Mouse (Mus musculus): Measurements from ENCODE around the gene Lrba. TPM values are rescaled to one million over a fixed set of nuclear protein-coding genes. Genes with fewer than 3 reads are reported as not detected.

Gene Lrba
- polyA plus RNA-seq, 1 experiment from 2014 or later: 1.8 TPM

DNA sequence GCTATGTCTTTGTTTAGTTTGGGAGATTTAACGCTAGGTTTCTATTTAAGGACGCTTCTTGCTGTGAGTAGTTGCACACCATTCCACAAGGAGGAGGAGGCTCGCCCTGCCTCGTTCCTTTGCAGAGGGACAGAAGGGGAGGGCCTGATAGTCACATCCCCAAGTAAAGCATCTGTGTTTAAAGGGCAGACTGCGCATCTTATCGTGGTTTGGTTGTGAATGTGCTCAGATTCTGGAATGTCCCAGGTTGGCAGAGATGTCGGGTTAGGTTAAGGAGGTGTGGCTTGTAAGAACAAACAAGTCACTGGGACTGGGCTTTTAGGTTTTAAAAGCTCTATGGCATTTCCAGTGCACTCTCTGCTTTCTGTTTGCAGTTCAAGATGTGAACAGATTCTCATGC is 464.8 kb downstream of the Lrba start:
- Histone ChIP-seq H3K4me1 (replicated peaks) (peaks cover 9% of the 10 kb centered on the region), H3K9ac (no peak overlapping the region), H3K27ac (no peak overlapping the region), H3K36me3 (no peaks in the 10 kb centered on the region), H3K4me3 (no peak overlapping the region), H3K9me3 (replicated peaks) (no peaks in the 10 kb centered on the region), H3K27me3 (peaks cover 27% of the 10 kb centered on the region), H3K4me2 (peak overlapping the region; percentile 20; the same call in 1 of the 2 replicates)
- ATAC-seq (replicated peaks; ENCODE audit: insufficient number of reproducible peaks, insufficient read depth, low FRiP score, low read depth): no peak
- WGBS: 15% methylated on average over 7 of the region's 7 CpGs

DNA sequence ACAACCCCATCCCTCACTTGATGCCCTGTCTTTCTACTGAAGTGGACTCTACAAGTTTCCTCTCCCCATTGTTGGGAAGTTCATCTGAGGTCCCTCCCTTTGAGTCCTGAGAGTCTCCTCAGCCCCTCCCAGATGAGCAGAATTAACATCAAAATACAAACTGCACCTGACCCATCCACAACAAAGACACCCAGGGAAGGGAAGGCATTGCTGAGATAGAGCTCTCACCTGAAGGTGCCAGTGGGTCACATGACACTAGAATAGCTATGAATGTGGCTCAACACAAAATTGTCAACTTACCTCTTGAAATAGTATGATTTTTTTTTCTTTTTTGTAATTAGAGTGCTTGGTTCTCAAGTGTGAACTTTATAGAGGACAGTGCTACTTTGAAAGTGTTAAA is 468.3 kb downstream of the Lrba start:
- H3K36me3 ChIP-seq: no peaks in the 10 kb centered on the region
- no peak overlapping the region for H3K4me2 ChIP-seq
- H3K9me3 ChIP-seq (replicated peaks): no peaks in the 10 kb centered on the region
- peaks cover 5% of the 10 kb centered on the region for H3K4me1 ChIP-seq (replicated peaks)
- no peak overlapping the region for H3K9ac ChIP-seq
- H3K27ac ChIP-seq: no peak overlapping the region
- no peak overlapping the region for H3K4me3 ChIP-seq
- no peak for ATAC-seq (replicated peaks; ENCODE audit: insufficient number of reproducible peaks, insufficient read depth, low FRiP score, low read depth)
- H3K27me3 ChIP-seq: peaks cover 11% of the 10 kb centered on the region

DNA sequence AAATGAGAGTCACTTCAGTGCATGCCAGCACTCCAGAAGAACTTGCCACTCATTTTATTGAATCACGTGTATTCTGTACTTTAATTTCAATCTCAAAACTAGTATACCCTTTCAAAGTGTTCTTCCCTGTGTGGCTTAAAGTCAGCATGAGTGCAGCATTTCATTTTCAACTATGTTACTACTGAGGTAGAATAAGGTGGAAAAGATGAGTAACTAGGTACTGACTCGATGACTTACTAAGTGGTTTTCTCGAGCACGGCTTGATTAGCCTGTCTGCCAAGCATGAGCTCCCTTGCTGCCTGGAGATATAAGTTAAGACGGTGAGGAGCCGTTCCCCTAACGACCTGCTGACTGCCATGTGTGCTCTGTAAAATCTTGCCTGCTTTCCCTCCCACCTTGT is 469.1 kb downstream of the Lrba start:
- Histone ChIP-seq H3K36me3 (no peaks in the 10 kb centered on the region), H3K4me2 (no peak overlapping the region), H3K4me3 (no peak overlapping the region), H3K9me3 (replicated peaks) (no peaks in the 10 kb centered on the region), H3K9ac (no peak overlapping the region), H3K4me1 (replicated peaks) (peaks cover 3% of the 10 kb centered on the region), H3K27me3 (peaks cover 11% of the 10 kb centered on the region), H3K27ac (no peak overlapping the region)
- 62% methylated on average over 7 of the region's 7 CpGs for WGBS
- no peak for ATAC-seq (replicated peaks; ENCODE audit: insufficient number of reproducible peaks, insufficient read depth, low FRiP score, low read depth)

DNA sequence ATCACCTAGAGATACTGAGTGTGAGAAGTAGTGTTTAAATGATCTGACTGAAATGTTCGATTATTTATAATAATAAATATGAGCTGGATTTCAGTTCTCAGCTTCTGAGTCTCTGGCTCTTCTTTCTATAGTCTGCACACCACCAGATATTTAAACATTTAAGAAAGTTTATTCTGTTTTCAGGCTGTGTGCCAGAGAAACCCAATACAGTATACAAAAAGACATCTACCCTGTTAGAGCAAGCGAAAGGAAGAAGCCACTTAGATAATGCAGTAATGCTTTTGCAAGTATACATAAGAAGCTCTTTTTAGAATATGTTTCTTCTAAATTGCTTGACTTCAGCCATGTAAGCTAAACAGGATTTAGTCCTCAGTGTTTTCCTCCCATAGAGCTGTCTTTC is 474.5 kb downstream of the Lrba start:
- H3K9ac ChIP-seq: no peak overlapping the region
- H3K4me3 ChIP-seq: no peak overlapping the region
- ATAC-seq (replicated peaks; ENCODE audit: insufficient number of reproducible peaks, insufficient read depth, low FRiP score, low read depth): no peak
- no peak overlapping the region for H3K27ac ChIP-seq
- H3K27me3 ChIP-seq: no peaks in the 10 kb centered on the region
- WGBS: 74% methylated on average over 2 of the region's 2 CpGs
- no peaks in the 10 kb centered on the region for H3K4me1 ChIP-seq (replicated peaks)
- H3K36me3 ChIP-seq: no peaks in the 10 kb centered on the region
- H3K4me2 ChIP-seq: no peak overlapping the region
- H3K9me3 ChIP-seq (replicated peaks): no peaks in the 10 kb centered on the region

DNA sequence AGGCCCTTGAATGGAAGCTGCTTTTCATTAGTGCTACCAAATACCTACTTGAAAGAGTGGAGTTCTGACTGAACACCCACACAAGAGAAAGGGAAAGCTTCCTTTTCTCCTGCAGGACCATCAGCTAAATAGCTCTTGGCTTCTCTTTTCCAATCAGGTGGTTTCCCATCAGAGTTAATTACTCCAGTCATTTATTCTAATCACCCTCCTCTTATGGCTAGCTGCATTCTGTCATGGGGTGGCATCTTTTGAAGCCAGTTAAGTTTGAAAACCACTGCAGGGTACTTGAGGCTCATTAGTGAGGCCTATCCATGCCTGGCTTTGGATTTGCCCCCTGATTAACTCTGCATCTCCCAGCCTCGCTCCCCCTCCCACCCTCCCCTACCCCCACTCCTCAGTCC is 476.7 kb downstream of the Lrba start:
- ATAC-seq (replicated peaks; ENCODE audit: insufficient number of reproducible peaks, insufficient read depth, low FRiP score, low read depth): no peak
- no peaks in the 10 kb centered on the region for H3K27me3 ChIP-seq
- H3K4me1 ChIP-seq (replicated peaks): no peaks in the 10 kb centered on the region
- H3K4me3 ChIP-seq: no peak overlapping the region
- H3K9ac ChIP-seq: no peak overlapping the region
- H3K36me3 ChIP-seq: no peaks in the 10 kb centered on the region
- no peak overlapping the region for H3K27ac ChIP-seq
- WGBS: 32% methylated on average over 1 of the region's 1 CpGs
- no peak overlapping the region for H3K4me2 ChIP-seq
- H3K9me3 ChIP-seq (replicated peaks): no peaks in the 10 kb centered on the region

DNA sequence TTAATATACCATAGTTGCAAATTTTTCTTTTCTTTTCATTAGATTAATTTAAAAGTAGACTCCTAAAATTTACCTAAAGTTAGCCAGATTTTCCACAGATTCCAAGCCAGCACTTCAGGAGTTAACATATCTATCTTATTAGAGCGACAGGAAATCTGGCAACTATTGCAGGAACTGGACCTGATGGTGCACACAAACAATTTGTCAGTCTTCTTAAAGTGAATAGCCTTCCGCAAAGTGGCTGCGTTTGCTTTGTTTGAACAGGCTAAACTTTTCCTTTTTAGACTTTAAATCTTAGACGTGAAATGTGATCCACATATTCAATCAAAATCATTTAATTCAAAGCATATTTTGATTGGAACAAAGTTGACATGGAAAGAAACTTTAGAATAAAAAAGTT is 485.0 kb downstream of the Lrba start:
- no peaks in the 10 kb centered on the region for H3K36me3 ChIP-seq
- WGBS: 46% methylated on average over 4 of the region's 4 CpGs
- no peak for ATAC-seq (replicated peaks; ENCODE audit: insufficient number of reproducible peaks, insufficient read depth, low FRiP score, low read depth)

DNA sequence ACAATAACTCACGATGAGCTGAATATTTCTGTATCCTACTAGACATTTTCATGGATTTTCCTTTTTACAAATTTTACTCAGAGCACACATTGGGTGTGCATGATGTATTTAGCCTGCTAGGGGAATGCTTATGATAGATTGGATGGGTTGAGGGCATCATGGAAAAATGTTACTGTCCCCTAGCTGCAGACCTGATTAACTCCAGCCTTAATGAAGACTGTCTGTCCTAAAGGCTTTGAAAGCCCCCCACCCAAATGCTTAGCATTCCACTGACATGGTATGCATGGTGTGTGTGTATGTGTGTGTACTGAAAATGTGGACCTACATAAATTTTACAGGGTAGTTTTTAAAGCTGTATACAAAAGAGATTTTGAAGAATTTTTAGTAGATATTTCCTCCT is 487.1 kb downstream of the Lrba start:
- H3K4me1 ChIP-seq (replicated peaks): no peaks in the 10 kb centered on the region
- ATAC-seq (replicated peaks; ENCODE audit: insufficient number of reproducible peaks, insufficient read depth, low FRiP score, low read depth): no peak
- WGBS: 43% methylated on average over 1 of the region's 1 CpGs
- no peak overlapping the region for H3K27ac ChIP-seq
- no peak overlapping the region for H3K9ac ChIP-seq
- H3K27me3 ChIP-seq: no peaks in the 10 kb centered on the region
- H3K4me2 ChIP-seq: no peak overlapping the region
- no peak overlapping the region for H3K4me3 ChIP-seq
- no peaks in the 10 kb centered on the region for H3K9me3 ChIP-seq (replicated peaks)
- no peaks in the 10 kb centered on the region for H3K36me3 ChIP-seq

More for the DNA sequence above, 485.0 kb downstream of the Lrba start:
- no peak overlapping the region for H3K4me2 ChIP-seq
- no peaks in the 10 kb centered on the region for H3K27me3 ChIP-seq
- no peak overlapping the region for H3K4me3 ChIP-seq
- no peak overlapping the region for H3K9ac ChIP-seq
- H3K27ac ChIP-seq: no peak overlapping the region
- no peaks in the 10 kb centered on the region for H3K9me3 ChIP-seq (replicated peaks)
- H3K4me1 ChIP-seq (replicated peaks): no peaks in the 10 kb centered on the region

DNA sequence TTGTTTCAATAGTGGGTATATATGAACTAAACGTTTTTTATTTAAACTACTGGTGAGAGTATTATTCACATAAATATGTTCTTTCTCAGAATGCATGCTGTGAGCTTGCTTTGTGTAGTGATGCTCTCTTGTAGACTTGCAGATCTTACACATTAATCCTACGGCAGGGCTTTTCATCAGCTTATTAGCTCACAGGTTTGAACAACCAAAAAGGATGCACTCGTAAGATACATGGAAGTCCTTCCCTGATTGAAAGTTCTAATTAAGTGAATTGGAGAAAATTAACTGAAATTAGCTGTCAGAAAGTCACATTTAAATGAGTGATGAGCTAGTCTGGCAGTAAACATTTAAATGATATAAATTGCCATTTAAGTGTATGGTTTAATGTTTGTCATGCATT is 488.3 kb downstream of the Lrba start:
- Histone ChIP-seq H3K27ac (no peak overlapping the region), H3K27me3 (no peaks in the 10 kb centered on the region), H3K4me1 (replicated peaks) (no peaks in the 10 kb centered on the region), H3K36me3 (no peaks in the 10 kb centered on the region), H3K9me3 (replicated peaks) (no peaks in the 10 kb centered on the region), H3K4me2 (no peak overlapping the region), H3K4me3 (no peak overlapping the region), H3K9ac (no peak overlapping the region)
- 62% methylated on average over 3 of the region's 3 CpGs for WGBS
- ATAC-seq (replicated peaks; ENCODE audit: insufficient number of reproducible peaks, insufficient read depth, low FRiP score, low read depth): no peak

DNA sequence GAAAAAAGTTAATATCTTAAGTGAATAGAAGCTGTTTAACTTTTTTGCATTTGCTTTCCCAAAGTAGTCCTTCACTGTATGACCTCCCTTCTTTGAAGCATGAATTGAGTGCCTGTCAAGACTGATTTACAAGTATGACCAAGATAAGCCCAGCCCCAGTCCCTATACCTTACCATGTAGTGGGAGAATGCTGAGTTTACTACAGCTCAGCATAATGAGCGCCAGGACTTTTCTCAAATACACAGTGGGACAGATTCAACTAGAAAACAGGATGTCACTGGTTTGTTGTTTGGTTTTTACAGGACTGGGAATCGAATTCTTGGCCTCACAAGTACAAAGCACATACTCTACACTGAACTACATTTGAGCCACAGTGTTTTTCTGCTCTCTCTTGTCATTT is 490.0 kb downstream of the Lrba start:
- Histone ChIP-seq H3K4me2 (no peak overlapping the region), H3K36me3 (no peaks in the 10 kb centered on the region), H3K9ac (no peak overlapping the region), H3K4me1 (replicated peaks) (no peaks in the 10 kb centered on the region), H3K4me3 (no peak overlapping the region), H3K27ac (no peak overlapping the region), H3K27me3 (no peaks in the 10 kb centered on the region), H3K9me3 (replicated peaks) (no peaks in the 10 kb centered on the region)
- WGBS: 65% methylated on average over 2 of the region's 2 CpGs
- ATAC-seq (replicated peaks; ENCODE audit: insufficient number of reproducible peaks, insufficient read depth, low FRiP score, low read depth): no peak

DNA sequence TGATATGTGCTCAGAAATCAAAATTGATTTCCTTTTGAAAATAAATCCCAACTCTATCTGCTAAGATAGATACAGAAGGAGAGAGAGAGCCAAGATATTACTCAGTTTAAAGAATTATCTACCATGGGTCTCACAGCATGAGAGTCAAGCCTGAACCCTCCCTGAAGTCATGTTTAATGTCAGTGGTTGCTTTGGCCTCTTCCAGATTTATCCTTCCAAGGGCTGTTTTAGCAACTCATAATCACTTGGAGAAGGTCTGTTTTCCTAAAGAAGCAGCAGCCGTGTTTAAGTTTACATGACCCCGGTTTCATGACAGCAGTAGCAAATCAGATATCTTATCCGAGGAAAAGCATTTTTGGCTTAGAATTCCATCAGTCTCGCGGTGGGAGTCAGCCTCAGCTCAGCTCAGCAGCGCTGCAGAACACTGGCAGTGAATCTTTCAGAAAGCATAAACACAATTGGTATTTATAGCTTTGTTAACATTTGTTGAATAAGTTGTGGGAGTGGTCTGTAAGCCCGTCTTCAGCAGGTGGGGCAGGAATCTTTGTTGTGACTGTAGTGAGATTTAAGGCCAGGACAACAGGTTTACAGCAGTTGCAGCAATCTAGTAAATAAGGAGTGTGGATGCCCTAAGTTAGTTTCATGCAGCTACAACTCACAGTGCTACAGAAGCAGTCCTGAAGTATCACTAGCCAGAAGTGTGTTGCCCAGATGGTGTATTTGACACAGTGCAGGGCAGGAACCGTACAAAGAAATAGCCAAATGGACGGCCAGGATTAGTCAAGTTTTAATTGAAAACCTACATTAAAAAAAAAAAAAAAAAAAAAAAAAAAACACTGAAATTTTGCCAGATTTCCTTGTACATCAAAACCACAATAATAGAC is 499.2 kb downstream of the Lrba start:
- Histone ChIP-seq H3K9ac (no peak overlapping the region), H3K27ac (no peak overlapping the region), H3K36me3 (no peaks in the 10 kb centered on the region), H3K4me3 (no peak overlapping the region), H3K4me1 (replicated peaks) (peaks cover 18% of the 10 kb centered on the region), H3K4me2 (0 out of 2 replicates have a peak overlapping the region, but pooled peaks have one; percentile 6), H3K27me3 (no peaks in the 10 kb centered on the region), H3K9me3 (replicated peaks) (no peaks in the 10 kb centered on the region)
- 17% methylated on average over 9 of the region's 9 CpGs for whole genome bisulfite sequencing
- no peak for ATAC-seq (replicated peaks; ENCODE audit: insufficient number of reproducible peaks, insufficient read depth, low FRiP score, low read depth)

DNA sequence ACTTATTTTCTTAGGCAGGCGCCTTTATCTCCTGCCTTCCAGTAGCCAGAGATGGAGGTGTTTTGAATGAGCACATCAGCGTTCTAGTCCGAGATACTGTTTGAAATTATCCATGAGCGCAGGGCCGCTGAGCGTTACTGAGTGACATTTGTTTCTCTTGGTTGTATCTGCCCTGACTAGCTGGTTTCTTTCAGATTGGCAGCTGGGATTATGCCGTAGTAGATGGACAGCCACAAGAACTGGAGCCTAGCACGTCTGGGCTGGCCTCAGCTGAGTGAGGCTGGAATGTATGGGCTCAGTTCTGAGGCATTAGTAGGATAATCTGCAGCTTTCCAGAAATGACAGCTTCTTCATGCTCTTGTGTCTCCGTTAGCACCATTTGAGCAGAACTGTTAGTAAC is 500.6 kb downstream of the Lrba start:
- Histone ChIP-seq H3K4me2 (peak overlapping the region; percentile 6; the same call in 1 of the 2 replicates), H3K36me3 (no peaks in the 10 kb centered on the region), H3K27ac (no peak overlapping the region), H3K4me3 (no peak overlapping the region), H3K4me1 (replicated peaks) (peaks cover 18% of the 10 kb centered on the region), H3K9me3 (replicated peaks) (no peaks in the 10 kb centered on the region), H3K27me3 (no peaks in the 10 kb centered on the region), H3K9ac (no peak overlapping the region)
- 26% methylated on average over 9 of the region's 9 CpGs for WGBS
- no peak for ATAC-seq (replicated peaks; ENCODE audit: insufficient number of reproducible peaks, insufficient read depth, low FRiP score, low read depth)

DNA sequence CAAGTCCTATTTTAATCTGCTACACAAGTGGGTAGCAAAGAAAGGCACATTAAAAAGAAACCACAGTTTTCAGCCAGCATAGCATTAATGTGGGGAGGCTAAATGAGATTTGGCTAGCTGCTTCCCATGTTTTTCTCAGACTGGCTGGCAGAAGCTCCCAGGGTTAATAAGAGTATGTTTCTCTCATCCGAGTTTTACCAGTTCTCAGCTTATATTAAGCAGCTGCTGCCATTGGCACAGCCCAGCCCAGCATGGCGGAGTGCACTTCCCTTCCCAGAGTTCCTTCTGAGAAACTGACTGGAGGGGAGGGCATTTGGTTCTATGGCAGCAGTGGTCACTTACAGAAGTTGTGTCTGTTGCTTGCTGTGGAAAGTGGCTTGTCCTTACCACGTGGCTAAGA is 514.4 kb downstream of the Lrba start:
- Histone ChIP-seq H3K4me2 (no peak overlapping the region), H3K9me3 (replicated peaks) (no peaks in the 10 kb centered on the region), H3K9ac (no peak overlapping the region), H3K4me3 (no peak overlapping the region), H3K36me3 (no peaks in the 10 kb centered on the region), H3K27me3 (no peaks in the 10 kb centered on the region), H3K27ac (no peak overlapping the region), H3K4me1 (replicated peaks) (no peaks in the 10 kb centered on the region)
- no peak for ATAC-seq (replicated peaks; ENCODE audit: insufficient number of reproducible peaks, insufficient read depth, low FRiP score, low read depth)
- 68% methylated on average over 3 of the region's 3 CpGs for WGBS

Measured in heart, embryonic 15.5 days (tissue).